Mouse (Mus musculus) thymus, adult 2 months (tissue): ENCODE data around the gene Exoc4. TPM values are rescaled to one million over a fixed set of nuclear protein-coding genes. Genes with fewer than 3 reads are reported as not detected.

Experiments used
- DNase-seq: peaks from one replicate; pipeline ENCODE4 v3.0.0; 2021
- H3K27ac ChIP-seq: fragments of 200-500 bp; 2 replicates; pipeline ENCODE4 v1.5.1; 2012; ENCODE audit warnings: low read length, control low read depth; ENCODE audit not compliant: control insufficient read depth, insufficient read depth
- H3K27me3 ChIP-seq: fragments of 200-500 bp; 2 replicates; pipeline ENCODE4 v1.6.1; 2012; ENCODE audit warnings: mild to moderate bottlenecking, low read length, moderate library complexity, mixed read lengths; ENCODE audit not compliant: control insufficient read depth, insufficient read depth
- H3K36me3 ChIP-seq: fragments of 200-500 bp; 2 replicates; pipeline ENCODE4 v1.6.1; 2012; ENCODE audit warnings: mild to moderate bottlenecking, low read length, moderate library complexity; ENCODE audit not compliant: control insufficient read depth, insufficient read depth
- H3K4me1 ChIP-seq: fragments of 200-500 bp; replicated peaks from 2 replicates; pipeline ENCODE4 v1.6.1; 2012; ENCODE audit warnings: low read length; ENCODE audit not compliant: control insufficient read depth, insufficient read depth
- H3K4me3 ChIP-seq: fragments of 200-500 bp; 2 replicates; pipeline ENCODE4 v1.5.1; 2012; ENCODE audit warnings: mild to moderate bottlenecking, low read length, control low read depth, moderate library complexity; ENCODE audit not compliant: control insufficient read depth, insufficient read depth
- CTCF ChIP-seq: fragments of 200-500 bp; IDR thresholded peaks from 2 replicates; pipeline ENCODE4 v1.5.1; 2012; ENCODE audit warnings: mild to moderate bottlenecking, control low read depth, low read length, moderate library complexity, borderline replicate concordance; ENCODE audit not compliant: control insufficient read depth, poor library complexity, insufficient read depth; ENCODE audit errors: extremely low read depth
- POLR2A ChIP-seq: fragments of 200-500 bp; IDR thresholded peaks from 2 replicates; pipeline ENCODE4 v1.6.1; 2012; ENCODE audit warnings: mild to moderate bottlenecking, low read length, control low read depth, moderate library complexity; ENCODE audit not compliant: control insufficient read depth, poor library complexity, insufficient read depth; ENCODE audit errors: extremely low read depth
- WGBS: fragments of 180-500 bp; shearing (Covaris S2); methylation state at CpG from one replicate; pipeline ENCODE4 v1.1.7; 2018; 5-methylcytosine and 5-hydroxymethylcytosine counted together
- polyA plus RNA-seq: library from polyadenylated mRNA; depleted of rRNA; stranded (reverse); fragments of >200 nt; gene quantifications from 2 replicates; pipeline ENCODE4 v1.2.3, GENCODE M21; 2012

Exoc4 gene
- polyA plus RNA-seq, 1 experiment = 12.7 TPM

- no peaks in the 10 kb centered on the region; the same call in 1 of the 2 replicates for H3K36me3 ChIP-seq
- WGBS = 97% methylated on average over 1 of the region's 1 CpGs
- no peak overlapping the region for H3K27ac ChIP-seq
- no peak for DNase-seq
- no peaks in the 10 kb centered on the region for H3K4me1 ChIP-seq
- H3K4me3 ChIP-seq = no peak overlapping the region
- TF ChIP-seq POLR2A = no peak
- no peak for TF ChIP-seq CTCF
- no peaks in the 10 kb centered on the region for H3K27me3 ChIP-seq
Measured at GRCm38 (mm10) chr6:33298768-33299167, 49.9 kb downstream of the Exoc4 start.

- H3K36me3 ChIP-seq = peaks cover 4% of the 10 kb centered on the region; the same call in 1 of the 2 replicates
- no peaks in the 10 kb centered on the region for H3K27me3 ChIP-seq
- H3K4me3 ChIP-seq = no peak overlapping the region
- H3K27ac ChIP-seq = no peak overlapping the region
- H3K4me1 ChIP-seq = no peaks in the 10 kb centered on the region
- DNase-seq = no peak
- no peak for TF ChIP-seq CTCF
- no peak for TF ChIP-seq POLR2A
- WGBS = 97% methylated on average over 1 of the region's 1 CpGs
Measured at GRCm38 (mm10) chr6:33305996-33306395, 57.1 kb downstream of the Exoc4 start.

- Histone ChIP-seq H3K4me3 (no peak overlapping the region), H3K4me1 (0 out of 2 replicates have a peak, but pooled peaks cover 3% of the 10 kb centered on the region), H3K27ac (no peak overlapping the region), H3K36me3 (peaks cover 4% of the 10 kb centered on the region; the same call in 1 of the 2 replicates), H3K27me3 (no peaks in the 10 kb centered on the region)
- 96% methylated on average over 2 of the region's 2 CpGs for WGBS
- DNase-seq = no peak
- no peak for TF ChIP-seq POLR2A
- TF ChIP-seq CTCF = no peak
Measured at GRCm38 (mm10) chr6:33308646-33309045, 59.8 kb downstream of the Exoc4 start.

GRCm38 (mm10) chr6:33310486-33310885, 61.6 kb downstream of the Exoc4 start:
- Histone ChIP-seq H3K4me3 (no peak overlapping the region), H3K4me1 (0 out of 2 replicates have a peak, but pooled peaks cover 3% of the 10 kb centered on the region), H3K27ac (no peak overlapping the region), H3K36me3 (0 out of 2 replicates have a peak, but pooled peaks cover under 1% of the 10 kb centered on the region), H3K27me3 (no peaks in the 10 kb centered on the region)
- 97% methylated on average over 1 of the region's 1 CpGs for WGBS
- no peak for TF ChIP-seq CTCF
- TF ChIP-seq POLR2A = no peak
- DNase-seq = no peak

- TF ChIP-seq CTCF (no peak), POLR2A (no peak)
- DNase-seq = peak; percentile 8
- Histone ChIP-seq H3K36me3 (no peaks in the 10 kb centered on the region), H3K27me3 (no peaks in the 10 kb centered on the region), H3K4me3 (no peak overlapping the region), H3K4me1 (peaks cover 3% of the 10 kb centered on the region; the same call in 1 of the 2 replicates), H3K27ac (no peak overlapping the region)
- 64% methylated on average over 3 of the region's 3 CpGs for WGBS
Measured at GRCm38 (mm10) chr6:33322849-33323248, 74.0 kb downstream of the Exoc4 start.

GRCm38 (mm10) chr6:33323386-33323785, 74.5 kb downstream of the Exoc4 start:
- Histone ChIP-seq H3K4me3 (no peak overlapping the region), H3K27ac (no peak overlapping the region), H3K27me3 (no peaks in the 10 kb centered on the region), H3K4me1 (peaks cover 3% of the 10 kb centered on the region; the same call in 1 of the 2 replicates), H3K36me3 (no peaks in the 10 kb centered on the region)
- TF ChIP-seq POLR2A (no peak), CTCF (no peak)
- 89% methylated on average over 4 of the region's 4 CpGs for WGBS
- no peak for DNase-seq

GRCm38 (mm10) chr6:33328326-33328725, 79.4 kb downstream of the Exoc4 start:
- WGBS = 21% methylated on average over 1 of the region's 1 CpGs
- Histone ChIP-seq H3K4me3 (no peak overlapping the region), H3K27me3 (no peaks in the 10 kb centered on the region), H3K36me3 (peaks cover 6% of the 10 kb centered on the region), H3K27ac (no peak overlapping the region), H3K4me1 (no peaks in the 10 kb centered on the region)
- TF ChIP-seq POLR2A = no peak
- TF ChIP-seq CTCF = no peak
- DNase-seq = no peak

- no peak for TF ChIP-seq POLR2A
- no peak for TF ChIP-seq CTCF
- WGBS = 93% methylated on average over 1 of the region's 1 CpGs
Measured at GRCm38 (mm10) chr6:33347088-33347775, 98.3 kb downstream of the Exoc4 start.

More at GRCm38 (mm10) chr6:33347088-33347775, 98.3 kb downstream of the Exoc4 start:
- Histone ChIP-seq H3K4me1 (no peaks in the 10 kb centered on the region), H3K27ac (no peak overlapping the region), H3K36me3 (no peaks in the 10 kb centered on the region), H3K27me3 (no peaks in the 10 kb centered on the region), H3K4me3 (no peak overlapping the region)
- no peak for DNase-seq
